Mouse (Mus musculus) heart, postnatal 36 days (tissue): Measurements from ENCODE around the gene Tanc1. TPM values are rescaled to one million over a fixed set of nuclear protein-coding genes. Genes with fewer than 3 reads are reported as not detected.

Experiments
- DNase-seq, 2 experiments: peaks; one replicate each; pipeline ENCODE4 v3.0.0; 2021 to 2022
- intact Hi-C: fragments of 180-260 bp; cut with DNase I; formaldehyde crosslinking; loops from one replicate; pipeline ENCODE4 v1.15.1; 2025
- total RNA-seq, 2 experiments: library from RNA; stranded (reverse); gene quantifications; 2 replicates each; pipeline ENCODE4 v1.2.3; 2021

The Tanc1 gene
- total RNA-seq, 2 experiments from 2014 or later: 26.6 to 29.8 TPM

GRCm38 (mm10) chr2:59775148-59775547, 163.3 kb downstream of the Tanc1 start:
- intact Hi-C loops: no loop called here
- DNase-seq: no peak

DNA sequence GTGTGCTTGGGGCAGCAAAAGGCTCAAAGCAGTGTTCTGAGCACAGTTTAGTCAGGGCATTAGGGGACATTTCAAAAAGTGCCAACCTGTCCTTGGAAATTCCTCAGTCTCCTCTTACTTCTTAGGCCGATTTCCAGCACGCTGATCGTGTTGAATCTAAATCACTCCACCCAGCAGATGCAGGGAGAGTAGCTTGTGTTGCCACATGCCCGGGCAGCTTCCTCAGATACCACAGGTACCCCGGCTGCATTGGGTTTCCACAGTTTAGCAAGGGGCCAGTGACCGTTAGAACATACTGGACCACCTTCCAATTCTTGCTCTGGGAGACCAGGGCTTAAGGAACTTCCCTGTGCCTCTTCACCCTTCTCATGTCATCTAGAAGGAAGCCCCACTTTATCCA, 164.0 kb downstream of the Tanc1 start:
- intact Hi-C loops: no loop called here
- DNase-seq: no peak

DNA sequence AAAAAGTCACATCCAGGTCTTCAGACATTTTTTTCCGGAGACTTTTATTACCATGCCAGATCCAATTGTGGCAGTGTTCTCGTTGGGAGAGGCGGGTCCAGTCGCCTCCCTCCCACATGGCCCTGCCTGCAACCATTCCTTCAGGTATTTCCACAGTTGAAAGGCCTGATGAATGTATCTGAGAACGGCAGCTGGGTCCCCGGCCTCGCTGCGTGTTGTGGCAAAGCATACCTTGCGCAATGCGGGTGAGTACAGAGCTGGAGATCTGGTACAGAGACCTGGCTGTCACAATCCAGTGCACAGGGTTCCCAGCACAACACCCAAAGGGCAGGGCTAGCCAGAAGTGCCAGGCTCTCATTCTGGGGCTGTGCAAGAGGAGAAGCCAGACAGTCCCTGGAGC, 167.5 kb downstream of the Tanc1 start:
- intact Hi-C loops: no loop called here

DNA sequence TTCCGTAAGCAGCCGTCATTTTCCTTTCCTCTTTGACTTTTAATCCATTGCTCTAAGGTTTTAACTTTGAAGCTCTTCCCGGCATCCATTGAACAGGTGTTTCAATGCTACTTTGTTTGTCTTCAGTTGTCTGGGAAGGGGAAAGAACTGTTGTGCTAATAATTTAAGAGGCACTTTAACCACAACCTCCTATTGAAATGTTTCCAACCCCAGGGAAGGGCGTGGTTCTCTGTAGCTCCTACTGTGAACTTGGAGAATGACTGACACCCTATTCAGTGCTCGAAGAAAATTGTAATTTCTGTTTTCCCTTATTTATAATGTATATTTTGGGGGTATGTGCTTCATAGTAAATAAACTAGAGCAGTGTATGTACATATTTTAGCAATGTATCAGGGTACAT, 168.4 kb downstream of the Tanc1 start:
- no peak for DNase-seq
- intact Hi-C loops: no loop called here

More for the DNA sequence above, 167.5 kb downstream of the Tanc1 start:
- DNase-seq: no peak

- DNase-seq: no peak
- intact Hi-C loops: no loop called here
These were observed 171.4 kb downstream of the Tanc1 start for GRCm38 (mm10) chr2:59783055-59783831.

- intact Hi-C loops: no loop called here
- no peak for DNase-seq
These were observed 172.2 kb downstream of the Tanc1 start for GRCm38 (mm10) chr2:59783832-59784627.

DNA sequence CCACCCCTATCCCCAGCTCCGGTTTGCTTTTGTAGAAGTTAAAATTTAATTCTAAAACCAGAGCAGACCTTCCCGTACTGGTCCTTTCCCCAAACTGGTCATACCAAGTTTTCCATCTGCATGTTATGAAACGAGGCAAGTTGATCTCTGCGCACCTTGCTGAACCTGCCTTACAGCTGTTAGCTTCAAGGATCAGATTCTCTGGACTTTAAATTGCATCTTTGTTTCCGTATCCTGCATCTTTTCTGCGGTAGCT, 172.7 kb downstream of the Tanc1 start:
- intact Hi-C loops: no loop called here
- no peak for DNase-seq

- intact Hi-C loops: no loop called here
- DNase-seq: no peak
These were observed 173.8 kb downstream of the Tanc1 start for GRCm38 (mm10) chr2:59785597-59785996.

- intact Hi-C loops: no loop called here
- DNase-seq: no peak
These were observed 177.1 kb downstream of the Tanc1 start for GRCm38 (mm10) chr2:59788704-59789500.

- DNase-seq: no peak
- intact Hi-C loops: no loop called here
These were observed 179.8 kb downstream of the Tanc1 start for GRCm38 (mm10) chr2:59791596-59791995.

DNA sequence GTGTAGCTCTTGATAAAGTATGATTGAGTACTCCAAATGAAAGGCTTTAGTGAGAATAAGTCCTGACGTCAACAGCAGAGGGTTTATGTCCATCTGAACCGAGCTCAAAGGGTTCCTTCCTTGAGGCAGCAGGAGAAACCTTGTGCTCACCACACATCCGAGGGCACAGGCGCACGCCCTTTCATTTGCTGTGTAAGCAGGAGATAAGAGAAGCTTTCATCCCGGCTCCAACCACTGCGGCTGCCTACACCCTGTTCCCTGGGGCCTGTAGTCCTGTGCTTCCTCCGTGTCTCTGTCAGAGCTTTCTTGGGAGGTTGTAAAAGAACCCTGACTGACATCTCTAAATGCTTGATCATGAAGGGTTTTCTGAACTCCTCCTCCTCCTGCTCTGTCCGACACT, 181.5 kb downstream of the Tanc1 start:
- no peak for DNase-seq
- intact Hi-C loops: no loop called here

DNA sequence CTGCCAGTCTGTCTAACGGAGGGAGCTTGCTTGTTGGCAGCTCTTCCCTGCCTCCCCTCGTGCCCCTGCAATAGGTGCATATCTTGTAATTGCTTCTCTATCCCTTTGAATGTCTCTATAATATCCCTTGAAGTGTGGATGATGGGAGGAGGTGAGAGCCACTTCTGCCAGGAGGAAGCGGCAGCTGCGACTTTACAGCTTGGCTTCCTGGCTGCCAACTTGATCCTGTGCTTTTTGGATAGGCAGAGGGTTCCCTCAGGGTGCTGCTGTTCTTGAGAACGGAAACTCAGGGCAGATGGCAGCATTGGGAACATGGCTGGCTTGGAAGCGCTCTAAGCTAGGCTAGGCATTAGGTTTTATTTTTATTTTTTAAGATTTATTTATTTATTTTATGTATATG, 183.0 kb downstream of the Tanc1 start:
- DNase-seq: no peak
- intact Hi-C loops: no loop called here

DNA sequence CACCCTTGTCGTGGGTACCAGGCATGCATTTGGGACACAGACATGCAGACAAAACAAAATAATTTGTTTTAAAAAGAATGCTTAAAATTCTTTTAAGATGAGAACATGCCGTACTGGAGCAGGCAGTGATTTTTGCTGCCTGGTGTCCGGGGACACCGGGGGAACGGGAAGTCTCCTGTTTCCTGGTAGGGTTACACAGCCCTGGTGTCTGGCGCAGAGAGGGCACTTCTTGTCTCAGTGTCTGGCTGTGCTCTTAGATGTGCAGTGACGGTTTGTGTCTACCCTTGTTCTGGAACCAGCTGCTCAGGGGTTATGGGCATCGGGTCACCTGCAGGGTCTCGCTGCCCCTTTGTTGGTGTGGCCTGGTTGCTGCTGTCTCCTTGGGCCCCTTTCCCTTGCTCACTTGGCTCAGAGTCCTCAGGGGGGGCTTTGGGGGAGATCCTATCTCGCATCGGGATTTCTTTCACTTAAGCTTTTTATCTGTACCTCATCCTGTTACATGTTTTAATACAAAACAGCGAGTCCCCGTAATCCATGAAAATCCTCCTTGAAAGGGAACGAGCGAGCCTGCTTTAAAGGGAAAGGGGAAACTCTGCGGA, 187.2 kb downstream of the Tanc1 start:
- intact Hi-C loops: no loop called here
- DNase-seq: no peak

- intact Hi-C loops: no loop called here
- no peak for DNase-seq
These were observed 187.7 kb downstream of the Tanc1 start for GRCm38 (mm10) chr2:59799572-59799971.

DNA sequence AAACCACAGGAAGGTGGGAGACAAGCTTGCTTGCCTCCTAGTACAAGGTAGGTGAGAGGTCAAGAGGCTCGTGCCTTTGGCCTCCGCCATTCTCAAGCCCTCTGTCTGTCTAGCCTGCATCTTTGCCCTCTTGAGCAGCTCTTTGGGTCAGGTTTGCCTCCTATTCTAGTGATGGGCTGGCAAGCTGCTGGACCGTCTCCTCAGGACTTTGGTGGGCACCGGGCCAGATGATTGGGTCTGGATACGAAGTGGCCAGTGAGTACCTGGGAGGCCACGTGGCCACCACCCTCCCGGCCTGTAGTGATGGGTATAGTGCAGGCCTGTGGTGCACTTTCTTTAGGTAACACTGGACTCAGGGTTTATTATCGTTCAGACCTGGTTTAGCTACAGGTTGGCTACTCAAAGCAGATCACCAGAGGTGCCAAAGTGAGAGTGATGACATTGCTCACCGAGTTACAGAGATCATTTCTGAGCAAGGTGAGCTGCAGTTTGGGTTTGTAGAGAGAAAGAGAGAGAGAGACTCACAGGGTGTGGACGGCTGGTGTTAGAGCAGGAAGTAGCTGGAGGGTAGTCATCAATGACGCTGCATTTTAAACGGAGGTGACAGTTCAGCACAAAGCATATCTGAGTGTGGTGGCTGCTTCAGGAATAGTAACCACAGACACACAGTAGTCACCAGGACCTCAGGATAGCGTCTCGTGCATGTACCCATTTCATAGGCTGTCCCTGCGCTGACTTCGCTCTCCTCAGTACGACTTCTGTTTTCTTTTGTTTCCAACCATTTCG, 188.8 kb downstream of the Tanc1 start:
- no peak for DNase-seq
- intact Hi-C loops: loop anchor here (5.0 kb wide), 1 partner anchor 42 kb away; no protein-coding TSS in a partner anchor

- DNase-seq: no peak
- intact Hi-C loops: loop anchor here (5.0 kb wide), 1 partner anchor 39 kb away; no protein-coding TSS in a partner anchor
These were observed 191.0 kb downstream of the Tanc1 start for GRCm38 (mm10) chr2:59802722-59803387.

DNA sequence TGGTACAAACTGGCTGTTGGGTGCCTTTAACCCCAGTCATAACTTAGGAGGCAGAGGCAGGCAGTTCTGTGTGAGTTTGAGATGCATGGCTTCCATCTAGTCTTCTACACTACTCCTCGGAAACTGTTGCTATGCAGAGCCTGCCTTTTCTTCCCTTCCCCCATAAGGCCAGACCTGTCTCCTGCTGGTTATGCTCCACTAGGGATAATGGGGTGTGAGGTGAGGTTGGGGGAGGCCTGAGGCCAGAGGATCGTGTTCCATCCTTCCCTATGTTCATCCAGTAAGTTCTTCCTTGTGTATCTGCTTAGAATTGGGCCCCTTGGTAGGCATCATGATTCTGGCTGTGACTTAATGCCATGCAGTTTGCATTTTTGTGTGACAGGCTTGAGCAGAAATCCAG, 193.8 kb downstream of the Tanc1 start:
- intact Hi-C loops: no loop called here
- DNase-seq: no peak

GRCm38 (mm10) chr2:59806038-59806437, 194.2 kb downstream of the Tanc1 start:
- intact Hi-C loops: no loop called here
- no peak for DNase-seq

GRCm38 (mm10) chr2:59808608-59809007, 196.8 kb downstream of the Tanc1 start:
- intact Hi-C loops: no loop called here
- DNase-seq: no peak

DNA sequence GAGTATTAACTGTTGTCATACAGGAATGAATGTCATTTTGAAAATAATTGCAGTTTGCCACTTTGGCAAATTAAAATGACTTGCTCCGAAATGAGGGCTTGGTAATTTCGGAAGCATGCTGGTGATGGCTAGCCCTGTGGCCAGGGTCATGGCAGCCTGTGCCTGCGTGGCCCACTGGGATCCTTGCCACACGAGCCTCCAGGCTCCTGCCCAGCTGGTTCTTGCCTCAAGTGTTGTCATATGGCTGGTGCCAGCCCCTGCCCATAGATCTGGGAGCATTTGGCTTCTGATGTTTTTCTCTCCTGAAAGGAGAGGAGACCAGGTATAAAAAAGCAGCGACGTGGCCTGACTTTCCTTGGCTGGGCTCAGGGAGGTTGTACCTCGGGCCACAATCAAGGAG, 198.2 kb downstream of the Tanc1 start:
- DNase-seq: peak in 1 of 2 experiments; percentile 33
- intact Hi-C loops: no loop called here
